Mouse (Mus musculus) heart, adult 2 months (tissue): ENCODE measurements at regions not wholly inside any gene's neighbourhood (a gene's known extent, or its start where the extent isn't known, plus 50 kb on each side); places are given as distances from the start of the nearest gene placed in this dataset.
A peak's percentile ranks its signal among the peaks of the same experiment; 100 is the strongest.

Experiments
- DNase-seq, 2 experiments: peaks; one replicate each; pipeline ENCODE4 v3.0.0; 2021
- H3K27ac ChIP-seq: fragments of 200-600 bp; 2 replicates; pipeline ENCODE4 v1.8.1; 2022
- H3K27me3 ChIP-seq: fragments of 200-500 bp; 2 replicates; pipeline ENCODE4 v1.6.1; 2012; ENCODE audit warnings: mild to moderate bottlenecking, low read length, inconsistent platforms, mixed read lengths; ENCODE audit not compliant: control insufficient read depth, insufficient read depth
- H3K36me3 ChIP-seq: fragments of 200-500 bp; 2 replicates; pipeline ENCODE4 v1.6.1; 2012; ENCODE audit warnings: low read length, inconsistent platforms; ENCODE audit not compliant: control insufficient read depth, insufficient read depth
- H3K4me1 ChIP-seq: fragments of 200-500 bp; 2 replicates; pipeline ENCODE4 v1.6.1; 2011; ENCODE audit warnings: low read length; ENCODE audit not compliant: control insufficient read depth, insufficient read depth
- H3K4me3 ChIP-seq: fragments of 200-600 bp; 2 replicates; pipeline ENCODE4 v1.8.1; 2022
- H3K79me2 ChIP-seq: fragments of 200-500 bp; replicated peaks from 2 replicates; pipeline ENCODE4 v1.6.1; 2012; ENCODE audit warnings: mild to moderate bottlenecking, inconsistent platforms, low read length, moderate library complexity, mixed read lengths; ENCODE audit not compliant: control insufficient read depth, insufficient read depth
- H3K9ac ChIP-seq: fragments of 200-500 bp; 2 replicates; pipeline ENCODE4 v1.6.1; 2012; ENCODE audit warnings: low read depth, mild to moderate bottlenecking, control low read depth, inconsistent platforms, low read length, mixed read lengths
- CTCF ChIP-seq: fragments of 200-600 bp; IDR thresholded peaks from 2 replicates; pipeline ENCODE4 v1.8.1; 2022; ENCODE audit warnings: antibody characterized with exemption, mild to moderate bottlenecking, moderate library complexity
- EP300 ChIP-seq: fragments of 200-500 bp; IDR thresholded peaks from 2 replicates; pipeline ENCODE4 v1.6.1; 2011; ENCODE audit warnings: low read depth, low read length, control low read depth; ENCODE audit not compliant: insufficient read depth
- POLR2A ChIP-seq: fragments of 200-500 bp; IDR thresholded peaks from 2 replicates; pipeline ENCODE4 v1.6.1; 2011; ENCODE audit warnings: mild to moderate bottlenecking, low read depth, low read length, control low read depth; ENCODE audit not compliant: insufficient read depth
- WGBS: fragments of 180-500 bp; shearing (Covaris S2); methylation state at CpG from one replicate; pipeline ENCODE4 v1.1.7; 2018; 5-methylcytosine and 5-hydroxymethylcytosine counted together
- intact Hi-C: fragments of 180-260 bp; cut with DNase I; formaldehyde crosslinking; loops from one replicate; pipeline ENCODE4 v1.15.1; 2025

GRCm38 (mm10) chr2:137942753-137943152 is 313.6 kb upstream of the Btbd3 start:
- no peaks in the 10 kb centered on the region for H3K36me3 ChIP-seq
- no peak for TF ChIP-seq EP300
- TF ChIP-seq CTCF: peak; percentile 88
- TF ChIP-seq POLR2A: no peak
- intact Hi-C loops: loop anchor here (2.0 to 10.0 kb wide), 6 partner anchors 210 to 1795 kb away; partner anchors contain the start of gene Jag1
- H3K4me3 ChIP-seq: no peak overlapping the region
- peak; percentile 50 to 64 for DNase-seq
- H3K27me3 ChIP-seq: no peaks in the 10 kb centered on the region
- 5% methylated on average over 7 of the region's 7 CpGs for WGBS
- no peaks in the 10 kb centered on the region for H3K79me2 ChIP-seq
- peaks cover 2% of the 10 kb centered on the region for H3K4me1 ChIP-seq
- H3K9ac ChIP-seq: no peak overlapping the region
- H3K27ac ChIP-seq: no peak overlapping the region

GRCm38 (mm10) chr2:137939591-137939990 is 316.8 kb upstream of the Btbd3 start:
- 91% methylated on average over 3 of the region's 3 CpGs for WGBS
- TF ChIP-seq POLR2A: no peak
- Histone ChIP-seq H3K4me1 (peaks cover 2% of the 10 kb centered on the region), H3K27ac (no peak overlapping the region), H3K79me2 (no peaks in the 10 kb centered on the region), H3K9ac (no peak overlapping the region), H3K36me3 (no peaks in the 10 kb centered on the region), H3K4me3 (no peak overlapping the region), H3K27me3 (no peaks in the 10 kb centered on the region)
- intact Hi-C loops: no loop called here
- no peak for DNase-seq

- 18% methylated on average over 7 of the region's 7 CpGs for WGBS
- Histone ChIP-seq H3K4me1 (peaks cover 2% of the 10 kb centered on the region), H3K27ac (no peak overlapping the region), H3K4me3 (no peak overlapping the region), H3K79me2 (no peaks in the 10 kb centered on the region), H3K36me3 (no peaks in the 10 kb centered on the region), H3K9ac (no peak overlapping the region), H3K27me3 (no peaks in the 10 kb centered on the region)
- TF ChIP-seq EP300: no peak
- no peak for TF ChIP-seq POLR2A
- TF ChIP-seq CTCF: no peak
- intact Hi-C loops: no loop called here
- DNase-seq: peak in 1 of 2 experiments; percentile 11
These were observed 317.4 kb upstream of the Btbd3 start for GRCm38 (mm10) chr2:137938831-137939480.

GRCm38 (mm10) chr2:137936613-137937012 is 319.8 kb upstream of the Btbd3 start:
- H3K27ac ChIP-seq: no peak overlapping the region
- no peaks in the 10 kb centered on the region for H3K36me3 ChIP-seq
- H3K79me2 ChIP-seq: no peaks in the 10 kb centered on the region
- TF ChIP-seq CTCF: no peak
- TF ChIP-seq POLR2A: no peak
- no peak for TF ChIP-seq EP300
- DNase-seq: no peak
- H3K4me1 ChIP-seq: peaks cover 2% of the 10 kb centered on the region
- H3K27me3 ChIP-seq: no peaks in the 10 kb centered on the region
- H3K4me3 ChIP-seq: no peak overlapping the region
- no peak overlapping the region for H3K9ac ChIP-seq
- intact Hi-C loops: no loop called here
- 47% methylated on average over 2 of the region's 2 CpGs for WGBS

- Histone ChIP-seq H3K4me1 (no peaks in the 10 kb centered on the region), H3K4me3 (no peak overlapping the region), H3K27ac (no peak overlapping the region), H3K27me3 (no peaks in the 10 kb centered on the region), H3K9ac (no peak overlapping the region), H3K79me2 (no peaks in the 10 kb centered on the region), H3K36me3 (no peaks in the 10 kb centered on the region)
- intact Hi-C loops: no loop called here
- no peak for TF ChIP-seq EP300
- TF ChIP-seq CTCF: no peak
- no peak for TF ChIP-seq POLR2A
- no peak for DNase-seq
- 89% methylated on average over 2 of the region's 2 CpGs for WGBS
These were observed 323.4 kb upstream of the Btbd3 start for GRCm38 (mm10) chr2:137932931-137933330.

- Histone ChIP-seq H3K9ac (no peak overlapping the region), H3K36me3 (no peaks in the 10 kb centered on the region), H3K4me1 (no peaks in the 10 kb centered on the region), H3K27ac (no peak overlapping the region), H3K79me2 (no peaks in the 10 kb centered on the region), H3K27me3 (no peaks in the 10 kb centered on the region), H3K4me3 (no peak overlapping the region)
- no peak for DNase-seq
- intact Hi-C loops: no loop called here
- 85% methylated on average over 4 of the region's 4 CpGs for WGBS
- TF ChIP-seq POLR2A (no peak), EP300 (no peak), CTCF (no peak)
These were observed 323.9 kb upstream of the Btbd3 start for GRCm38 (mm10) chr2:137932488-137932887.
